Comparison of ENCODE assay signal across 9 mouse cellular contexts in the genomic region with DNA sequence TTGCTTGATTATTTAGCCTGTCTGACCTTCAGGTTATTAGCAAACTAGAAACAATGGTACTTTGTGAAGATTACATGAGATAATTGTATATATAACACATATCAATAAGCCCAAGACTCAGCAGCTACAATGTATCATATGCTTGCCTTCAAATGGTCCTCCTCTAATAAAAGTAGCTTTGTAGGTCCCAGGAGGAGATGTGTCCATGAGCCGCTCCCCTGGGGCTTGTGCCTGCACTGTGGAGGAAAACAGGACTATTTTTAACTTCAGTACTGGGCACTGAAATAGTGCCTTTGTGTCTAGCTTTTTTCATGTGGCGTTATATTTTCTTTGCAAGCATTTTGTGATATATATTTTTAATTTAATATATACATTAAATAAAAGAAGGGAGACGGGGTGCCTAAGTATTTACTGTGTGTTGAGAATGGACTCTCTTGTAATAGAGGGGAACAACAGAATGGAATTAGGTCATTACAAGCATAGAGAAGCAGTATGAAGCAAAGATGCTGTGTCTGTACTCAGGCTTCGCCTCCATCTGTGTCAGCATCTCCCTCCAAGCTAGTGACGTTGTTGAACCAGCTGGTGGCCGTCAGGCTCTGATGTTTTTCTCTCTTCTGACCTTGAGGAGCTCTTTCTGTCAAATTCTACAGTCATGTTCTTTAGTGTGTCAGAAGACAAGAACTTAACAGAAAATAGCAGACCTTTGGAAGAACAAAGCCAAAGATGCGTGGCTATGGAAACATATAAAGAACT. TPM values are rescaled to one million over a fixed set of nuclear protein-coding genes. Genes with fewer than 3 reads are reported as not detected.
A peak's percentile ranks its signal among the peaks of the same experiment; 100 is the strongest.
DNase-seq lines count a peak whose midpoint lies in the region; ATAC-seq and TF ChIP-seq lines count a peak whose summit lies in the region.
"Had no signal": no experiment of that assay in that cellular context is flagged by ENCODE, and none has a peak within 500 bp of the region (broad histone marks: within the 10 kb centered on the region; RNA-seq: fewer than 3 reads in every experiment).

No protein-coding gene starts in this region.

- ATAC-seq in hindbrain, postnatal 0 days = peak; percentile 78
- no peak for ATAC-seq in hindbrain, embryonic 11.5 days (ENCODE audit: low FRiP score)
- ATAC-seq in forebrain, embryonic 16.5 days = no peak

- peak; percentile 48 for DNase-seq in hindbrain, postnatal 0 days (ENCODE audit: low spot score)
- no peak for DNase-seq in hindbrain, embryonic 11.5 days (ENCODE audit: low spot score)
- DNase-seq in brain, adult 2 months (ENCODE audit: low read depth, low spot score) = peak; percentile 92
- DNase-seq in cerebellum, adult 11 months = peak; percentile 41
- peak; percentile 20 to 32 for DNase-seq in layer of hippocampus, postnatal 10 days (ENCODE audit: low spot score in 2 of 2)
- no peak for DNase-seq in urinary bladder, adult 18-20 months (ENCODE audit: low spot score in 2 of 2)

- no peaks in the 10 kb centered on the region for H3K36me3 ChIP-seq in hindbrain, postnatal 0 days (ENCODE audit: insufficient read depth, low read length)
- H3K36me3 ChIP-seq in hindbrain, embryonic 11.5 days (ENCODE audit: control insufficient read depth, insufficient read depth, low read length) = no peaks in the 10 kb centered on the region
- no peaks in the 10 kb centered on the region for H3K36me3 ChIP-seq in forebrain, embryonic 16.5 days (ENCODE audit: control insufficient read depth, insufficient read depth)
- H3K36me3 ChIP-seq: heart, embryonic 13.5 days; limb, embryonic 13.5 days had no signal

- H3K4me1 ChIP-seq in hindbrain, postnatal 0 days (ENCODE audit: insufficient read depth, low read length) = no peaks in the 10 kb centered on the region
- H3K4me1 ChIP-seq in hindbrain, embryonic 11.5 days (replicated peaks; ENCODE audit: control insufficient read depth, insufficient read depth, low read length) = no peaks in the 10 kb centered on the region
- no peaks in the 10 kb centered on the region for H3K4me1 ChIP-seq in forebrain, embryonic 16.5 days (replicated peaks; ENCODE audit: control insufficient read depth, insufficient read depth, low read length)
- H3K4me1 ChIP-seq: limb, embryonic 13.5 days had no signal

- no peaks in the 10 kb centered on the region for H3K27me3 ChIP-seq in hindbrain, postnatal 0 days (ENCODE audit: insufficient read depth, low read length)
- H3K27me3 ChIP-seq in hindbrain, embryonic 11.5 days (ENCODE audit: control insufficient read depth, insufficient read depth, low read length) = no peaks in the 10 kb centered on the region
- H3K27me3 ChIP-seq in forebrain, embryonic 16.5 days (replicated peaks; ENCODE audit: control insufficient read depth, insufficient read depth, low read length) = no peaks in the 10 kb centered on the region
- H3K27me3 ChIP-seq: heart, embryonic 13.5 days; limb, embryonic 13.5 days had no signal

- no peak overlapping the region for H3K4me2 ChIP-seq in hindbrain, postnatal 0 days (ENCODE audit: low read depth, low read length)
- H3K4me2 ChIP-seq in hindbrain, embryonic 11.5 days (replicated peaks; ENCODE audit: low read depth, low read length) = no peak overlapping the region
- H3K4me2 ChIP-seq in forebrain, embryonic 16.5 days (ENCODE audit: low read length) = no peak overlapping the region
- H3K4me2 ChIP-seq: heart, embryonic 13.5 days; limb, embryonic 13.5 days had no signal

- no peak overlapping the region for H3K9ac ChIP-seq in hindbrain, postnatal 0 days (replicated peaks; ENCODE audit: low read length)
- no peak overlapping the region for H3K9ac ChIP-seq in hindbrain, embryonic 11.5 days (ENCODE audit: low read depth, low read length)
- no peak overlapping the region for H3K9ac ChIP-seq in forebrain, embryonic 16.5 days (replicated peaks; ENCODE audit: low read depth, low read length)
- H3K9ac ChIP-seq: heart, embryonic 13.5 days; limb, embryonic 13.5 days had no signal

- H3K9me3 ChIP-seq in hindbrain, postnatal 0 days (ENCODE audit: low read length) = no peaks in the 10 kb centered on the region
- H3K9me3 ChIP-seq in hindbrain, embryonic 11.5 days (ENCODE audit: control insufficient read depth, low read length) = no peaks in the 10 kb centered on the region
- no peaks in the 10 kb centered on the region for H3K9me3 ChIP-seq in forebrain, embryonic 16.5 days (ENCODE audit: control insufficient read depth, low read length)

- no peak overlapping the region; the same call in 1 of the 2 replicates for H3K27ac ChIP-seq in hindbrain, postnatal 0 days
- no peak overlapping the region for H3K27ac ChIP-seq in hindbrain, embryonic 11.5 days (ENCODE audit: low read depth, low read length)
- H3K27ac ChIP-seq in forebrain, embryonic 16.5 days (ENCODE audit: low read length) = no peak overlapping the region
- H3K27ac ChIP-seq: heart, embryonic 13.5 days; limb, embryonic 13.5 days had no signal

- no peak for TF ChIP-seq CTCF in hindbrain, postnatal 0 days (IDR thresholded peaks at IDR 0.05; ENCODE audit: low read depth)

- 60% methylated on average over 7 of the region's 7 CpGs for WGBS in hindbrain, postnatal 0 days
- 75% methylated on average over 7 of the region's 7 CpGs for WGBS in hindbrain, embryonic 11.5 days
- 63% methylated on average over 7 of the region's 7 CpGs for WGBS in forebrain, embryonic 16.5 days

- no peak overlapping the region for H3K4me3 ChIP-seq in hindbrain, postnatal 0 days (ENCODE audit: low read length)
- H3K4me3 ChIP-seq in hindbrain, embryonic 11.5 days (ENCODE audit: low read depth, low read length) = no peak overlapping the region
- no peak overlapping the region for H3K4me3 ChIP-seq in forebrain, embryonic 16.5 days (replicated peaks; ENCODE audit: low read length)
- H3K4me3 ChIP-seq: heart, embryonic 13.5 days; limb, embryonic 13.5 days had no signal

RNA-seq across cellular contexts. Expression of gene Ndufb3, which starts 36.0 kb away (rescaled TPM):
- total RNA-seq in hindbrain, postnatal 0 days (2014; rRNA removed) = 41.2 and 54.6 TPM in 2 replicates
- 232 and 246 TPM in 2 replicates for polyA plus RNA-seq in hindbrain, postnatal 0 days (2015; fragmentation: Nextera tagmentation; extraction: Ambion mirVana)
- 150 and 164 TPM in 2 replicates for polyA plus RNA-seq in hindbrain, embryonic 11.5 days (2014; fragmentation: Nextera tagmentation; extraction: Ambion mirVana)
- total RNA-seq in layer of hippocampus, postnatal 10 days (2021) = 100 to 1,000 TPM; 113 to 121 TPM
- 161 and 165 TPM in 2 replicates for polyA plus RNA-seq in forebrain, embryonic 16.5 days (2015; fragmentation: Nextera tagmentation; extraction: Ambion mirVana)

RNA-seq across cellular contexts. Expression of gene Fam126b, which starts 36.0 kb away (rescaled TPM):
- 13.4 and 16.3 TPM in 2 replicates for total RNA-seq in hindbrain, postnatal 0 days (2014; rRNA removed)
- 11.1 and 12.3 TPM in 2 replicates for polyA plus RNA-seq in hindbrain, postnatal 0 days (2015; fragmentation: Nextera tagmentation; extraction: Ambion mirVana)
- 8.5 and 9.1 TPM in 2 replicates for polyA plus RNA-seq in hindbrain, embryonic 11.5 days (2014; fragmentation: Nextera tagmentation; extraction: Ambion mirVana)
- 10 to 100 TPM; 59.4 to 59.7 TPM for total RNA-seq in layer of hippocampus, postnatal 10 days (2021)
- polyA plus RNA-seq in forebrain, embryonic 16.5 days (2015; fragmentation: Nextera tagmentation; extraction: Ambion mirVana) = 16.0 and 17.7 TPM in 2 replicates

Comparison
In these comparisons a context has a peak if more than half of its experiments do, and no peak if none do; other contexts are left out.
1. DNase-seq: peak in hindbrain, postnatal 0 days (single experiment), brain, adult 2 months (single experiment), cerebellum, adult 11 months (single experiment) and layer of hippocampus, postnatal 10 days (2 of 2); none in hindbrain, embryonic 11.5 days (single experiment) and urinary bladder, adult 18-20 months (0 of 2).